Mouse (Mus musculus) fibroblast of lung, adult 2 months (primary cell): ENCODE results near the gene Mrtfa.

Experiments
- DNase-seq: peaks from one replicate; pipeline ENCODE4 v3.0.0-alpha.2; 2011; ENCODE audit warnings: low read depth

Mrtfa gene

DNA sequence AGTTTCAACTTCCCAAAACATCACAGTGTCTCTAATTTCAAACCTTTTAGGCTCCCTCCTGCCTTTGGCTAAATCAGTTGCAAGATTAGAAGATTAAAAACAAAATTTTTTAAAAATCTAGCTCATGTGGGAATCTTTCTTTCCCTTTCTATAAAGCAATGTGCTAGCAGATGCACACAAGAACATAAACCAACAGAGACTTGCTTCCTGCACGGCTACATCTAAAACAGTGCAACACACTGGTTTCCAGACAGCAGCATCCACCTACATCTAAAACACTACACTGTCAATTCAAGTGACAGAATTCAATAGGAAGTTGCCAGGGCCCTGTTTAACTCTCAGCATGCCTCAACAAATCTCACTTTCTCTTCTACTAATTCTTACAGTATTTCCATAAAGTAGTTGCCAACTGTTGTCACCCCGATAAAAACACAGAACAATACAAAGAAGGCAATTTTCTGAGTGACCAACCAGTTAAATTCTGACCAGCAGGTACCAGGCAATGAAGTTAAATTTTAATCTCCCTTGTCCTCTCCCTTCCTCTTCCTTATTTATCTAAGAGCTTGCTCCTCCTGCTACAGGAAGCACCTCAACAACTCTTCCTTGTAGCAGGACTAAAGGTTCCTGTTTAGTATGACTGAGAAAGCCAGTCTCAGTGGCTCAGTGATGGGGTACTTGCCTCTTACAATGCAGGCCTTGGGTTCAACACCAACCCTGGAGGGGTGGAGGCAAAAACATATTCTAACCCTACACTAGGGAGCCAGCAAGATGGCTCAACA is 35.5 kb downstream of the Mrtfa start:
- no peak for DNase-seq

DNA sequence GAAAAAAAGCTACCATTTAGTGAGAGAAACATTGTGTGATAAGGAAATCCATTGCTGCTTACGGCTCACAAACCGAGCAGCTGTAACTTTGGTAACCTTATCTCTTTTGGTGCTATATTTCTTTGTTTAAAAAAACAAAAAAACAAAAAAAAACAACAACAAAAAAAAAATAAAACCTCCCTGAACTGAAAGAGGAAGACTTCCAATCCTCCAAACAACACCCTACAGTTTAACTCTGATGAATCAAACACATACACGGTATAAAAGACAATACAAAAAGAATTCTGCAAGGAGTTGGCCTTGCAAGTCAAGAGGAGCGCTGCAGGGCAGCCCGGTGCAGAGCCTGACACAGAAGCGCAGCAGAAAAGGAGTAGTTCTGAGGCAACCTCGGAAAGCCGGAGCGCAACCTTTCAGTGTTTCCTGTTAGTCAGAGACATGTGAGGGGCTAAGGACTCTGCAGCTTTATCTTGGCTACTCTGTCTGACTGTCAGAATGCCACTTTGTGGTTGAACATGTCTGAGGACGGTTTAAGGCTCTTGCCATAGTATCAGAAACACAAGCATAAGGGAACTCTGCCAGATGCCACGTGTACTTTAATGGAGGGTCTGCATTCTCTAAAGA is 48.5 kb downstream of the Mrtfa start:
- no peak for DNase-seq

DNA sequence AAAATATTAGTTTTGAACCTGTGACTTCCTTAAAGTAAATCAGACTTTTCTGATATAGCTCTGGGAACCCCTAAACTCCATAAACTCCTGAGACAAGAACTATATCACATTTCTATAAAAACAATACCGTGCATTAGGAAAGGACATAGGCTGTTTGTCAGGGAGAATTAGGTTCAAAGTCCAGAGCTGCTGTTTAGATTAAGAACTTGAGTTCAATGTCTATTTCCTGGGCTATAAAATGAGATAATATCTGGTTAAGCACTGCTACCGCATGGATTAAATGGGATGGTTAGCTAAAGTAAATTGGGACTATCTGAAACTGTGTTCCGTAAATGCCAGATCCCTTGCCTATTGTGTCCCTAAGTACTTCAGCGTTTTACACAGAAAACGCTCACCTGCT is 50.6 kb downstream of the Mrtfa start:
- DNase-seq, result no peak

GRCm38 (mm10) chr15:81137298-81137697 is 53.3 kb downstream of the Mrtfa start:
- peak; percentile 92 for DNase-seq

GRCm38 (mm10) chr15:81133781-81134180 is 56.8 kb downstream of the Mrtfa start:
- DNase-seq, result no peak

DNA sequence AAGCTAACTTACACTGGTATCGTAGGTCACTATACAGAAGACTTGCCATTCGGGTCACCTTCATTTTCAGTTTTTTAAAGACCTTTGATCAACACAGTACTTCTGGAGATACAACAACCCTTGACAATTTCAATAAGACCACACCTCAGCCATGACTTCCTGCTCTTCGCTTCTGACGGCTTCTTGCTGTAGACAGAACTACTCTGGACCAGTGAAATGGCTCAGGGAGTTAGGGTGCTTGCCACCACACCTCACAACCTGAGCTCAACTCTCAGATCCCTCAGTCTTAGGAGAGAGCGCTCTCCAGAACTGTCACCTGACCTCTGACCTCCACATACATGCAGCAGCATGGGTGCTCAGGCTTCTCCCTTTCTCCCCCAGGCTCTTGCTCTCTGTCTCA is 59.4 kb downstream of the Mrtfa start:
- DNase-seq, result no peak

- peak; percentile 44 for DNase-seq
Observed at GRCm38 (mm10) chr15:81129970-81130369, 60.6 kb downstream of the Mrtfa start.

- DNase-seq, result no peak
Observed at GRCm38 (mm10) chr15:81128155-81128838, 62.3 kb downstream of the Mrtfa start.

DNA sequence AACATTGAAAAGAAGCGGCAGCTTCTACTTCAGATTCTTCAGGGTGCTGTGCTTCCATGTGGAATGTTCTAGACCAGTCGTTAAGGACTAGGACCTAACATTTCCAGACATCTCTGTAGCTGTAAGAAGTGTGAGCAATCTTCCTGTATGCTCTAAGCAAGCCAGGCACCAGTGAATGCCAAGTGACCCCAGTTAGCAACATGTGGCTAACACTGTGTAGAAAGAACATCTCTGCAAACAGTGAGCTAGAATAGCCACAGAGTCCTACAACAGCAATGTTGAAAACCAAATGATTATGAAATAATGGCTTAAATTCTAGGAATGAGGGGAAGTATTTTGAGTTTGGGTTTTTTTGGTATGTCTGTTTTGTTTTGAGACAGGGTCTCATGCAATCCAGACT is 66.3 kb downstream of the Mrtfa start:
- DNase-seq, result no peak

- DNase-seq, result no peak
Observed at GRCm38 (mm10) chr15:81123122-81123521, 67.4 kb downstream of the Mrtfa start.

DNA sequence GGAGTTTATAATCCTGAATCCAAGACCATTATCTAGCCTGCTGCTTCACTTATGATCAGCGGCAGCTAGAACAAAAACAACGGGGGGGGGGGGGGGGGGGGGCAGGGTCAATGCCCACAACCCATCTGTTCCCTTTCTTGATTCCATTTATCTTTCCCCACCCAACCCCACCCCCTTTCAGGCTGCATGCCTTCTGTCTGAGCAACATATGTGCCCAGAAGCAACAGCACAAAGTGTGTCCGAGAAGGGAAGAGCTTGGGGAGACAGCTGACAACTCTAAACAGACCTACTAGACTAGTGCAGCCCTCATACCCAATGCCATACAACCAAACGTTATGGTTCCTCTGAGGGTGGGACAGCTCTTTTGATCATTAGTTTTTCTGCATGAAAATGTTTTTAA is 68.0 kb downstream of the Mrtfa start:
- DNase-seq, result no peak

DNA sequence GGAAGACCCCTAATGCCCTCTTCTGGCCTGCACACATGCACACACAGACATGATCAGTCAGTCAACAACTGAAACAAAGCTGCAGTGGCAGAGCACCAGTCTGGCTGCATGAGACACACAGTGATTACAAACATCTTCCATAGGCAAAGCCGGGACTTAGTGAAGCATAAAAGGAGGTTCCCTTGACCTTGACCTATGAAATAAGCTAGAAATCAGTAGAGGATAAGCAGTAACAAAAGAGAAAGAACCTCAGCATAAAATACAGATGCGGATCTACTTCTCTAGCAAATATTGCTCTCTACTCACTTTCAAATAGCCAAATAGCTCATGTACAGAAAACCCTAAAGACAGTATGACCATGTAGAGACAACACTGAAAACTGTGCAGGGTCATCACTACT is 68.5 kb downstream of the Mrtfa start:
- no peak for DNase-seq

DNA sequence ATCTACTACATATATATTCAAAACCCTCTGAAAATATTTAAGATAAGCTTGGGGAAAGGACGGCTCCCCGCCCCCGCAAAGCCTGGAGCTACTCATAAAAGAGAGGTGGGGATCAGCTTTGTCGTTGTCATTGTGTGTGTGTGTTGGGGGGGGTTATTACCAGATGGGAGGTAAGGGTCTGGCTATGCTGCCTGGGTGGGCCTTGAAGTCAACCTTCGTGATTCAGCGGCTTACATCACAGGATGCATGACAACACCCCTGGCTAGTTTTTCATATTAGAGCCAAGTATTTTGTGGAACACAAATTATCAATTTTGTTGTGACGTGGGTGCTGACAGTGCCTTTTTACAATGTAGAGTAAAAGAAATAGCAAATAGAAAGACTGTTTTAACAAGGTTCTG is 69.6 kb downstream of the Mrtfa start:
- DNase-seq, result no peak

- no peak for DNase-seq
Observed at GRCm38 (mm10) chr15:81120140-81120539, 70.4 kb downstream of the Mrtfa start.

DNA sequence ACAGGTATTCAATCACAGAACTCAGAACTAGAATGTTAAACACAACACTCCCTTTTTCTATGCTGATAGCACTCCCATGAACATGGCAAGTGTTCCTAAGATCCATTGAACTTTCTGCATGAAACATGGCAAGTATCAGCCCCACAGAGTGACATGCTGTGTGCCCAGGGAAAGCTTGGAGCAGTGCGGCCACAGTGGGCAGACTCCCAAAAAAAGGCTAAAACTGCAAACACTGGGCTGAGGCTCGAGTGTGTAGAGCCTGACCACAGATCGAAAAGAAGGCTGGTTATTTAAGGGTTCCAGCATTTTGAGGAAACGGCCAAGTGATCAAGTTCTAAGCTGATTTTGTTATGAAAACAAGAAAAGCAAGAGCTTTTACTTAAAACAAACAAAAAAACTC is 72.3 kb downstream of the Mrtfa start:
- no peak for DNase-seq

- no peak for DNase-seq
Observed at GRCm38 (mm10) chr15:81112589-81112988, 78.0 kb downstream of the Mrtfa start.

GRCm38 (mm10) chr15:81110315-81110714 is 80.2 kb downstream of the Mrtfa start:
- no peak for DNase-seq

GRCm38 (mm10) chr15:81105962-81106361 is 84.6 kb downstream of the Mrtfa start:
- no peak for DNase-seq

DNA sequence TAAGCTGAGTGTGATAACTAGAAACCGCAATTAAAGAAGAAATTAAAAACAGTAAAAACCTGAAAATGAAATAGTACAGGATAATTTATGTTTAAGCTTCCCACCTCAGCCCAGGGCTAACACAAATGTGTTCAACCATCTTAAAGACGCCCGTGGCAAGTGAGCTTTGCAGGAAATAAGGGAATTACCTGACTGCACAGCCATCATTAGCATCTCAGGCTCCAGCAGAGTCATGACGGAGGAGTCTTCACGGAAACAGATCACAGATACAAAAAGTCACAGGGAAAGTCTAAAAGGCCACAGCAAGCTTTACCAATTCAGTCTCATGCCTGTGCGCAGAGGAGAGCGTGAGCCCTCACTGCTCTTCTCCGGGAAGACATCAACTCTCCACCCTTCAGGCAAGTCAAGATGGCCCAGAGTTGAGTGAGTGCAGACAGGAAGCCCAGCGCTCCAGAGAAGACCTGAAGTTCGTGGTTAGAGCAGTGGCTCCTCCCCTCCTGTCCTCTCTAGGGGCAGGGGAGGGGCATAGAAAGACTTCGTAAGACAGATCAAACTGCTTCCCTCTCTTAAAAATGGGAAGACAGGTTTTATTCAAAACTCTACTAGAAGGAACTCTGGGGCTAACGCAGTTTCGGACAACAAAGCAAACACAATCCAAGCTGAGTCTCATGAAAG is 85.8 kb downstream of the Mrtfa start:
- no peak for DNase-seq

- DNase-seq, result no peak
Observed at GRCm38 (mm10) chr15:81103500-81103899, 87.1 kb downstream of the Mrtfa start.

GRCm38 (mm10) chr15:81102274-81102879 is 88.2 kb downstream of the Mrtfa start:
- DNase-seq, result no peak

DNA sequence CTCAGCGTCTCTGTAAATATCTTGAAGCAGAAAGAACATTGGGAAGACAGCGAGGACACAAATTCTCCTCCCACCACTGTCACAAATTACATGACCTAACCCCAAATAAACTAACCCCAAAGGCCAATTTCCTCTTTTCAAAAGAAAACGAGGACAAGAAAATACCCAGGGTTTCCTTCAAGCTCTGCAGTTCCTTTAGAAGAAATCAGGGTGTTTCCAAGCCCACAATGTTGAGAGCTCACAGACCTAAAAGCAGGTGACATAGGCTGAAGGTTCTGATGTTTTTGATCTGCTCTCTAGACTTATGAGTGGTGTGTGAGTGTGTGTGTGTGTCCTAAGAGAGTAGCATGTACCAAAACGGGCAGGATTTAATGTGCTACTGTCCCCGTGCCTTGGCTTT is 89.2 kb downstream of the Mrtfa start:
- no peak for DNase-seq
